Mouse (Mus musculus): ENCODE data around the gene Mrgprx1. TPM values are rescaled to one million over a fixed set of nuclear protein-coding genes. Genes with fewer than 3 reads are reported as not detected.

The Mrgprx1 gene
- polyA plus RNA-seq (2015; fragmentation: Nextera tagmentation; extraction: Ambion mirVana) = not detected in 2 replicates

DNA sequence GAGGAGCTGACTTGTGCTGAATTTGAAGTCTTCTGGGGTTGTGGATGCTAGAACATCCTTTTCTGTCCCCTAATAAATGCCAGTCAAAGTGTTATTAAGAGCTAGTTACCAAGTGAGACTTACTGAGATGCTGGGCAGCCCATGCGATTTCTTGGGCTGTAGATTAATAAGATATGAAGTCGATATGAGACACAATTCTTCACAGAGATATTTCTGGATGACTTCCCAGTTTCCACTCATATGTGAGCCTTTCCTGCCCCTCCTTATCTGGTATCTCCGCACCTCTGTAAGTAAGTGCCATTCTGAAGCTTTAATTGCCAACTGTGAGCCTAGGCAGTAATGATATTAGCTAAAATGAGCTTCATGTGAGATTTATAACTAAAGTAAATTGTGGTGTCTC lies at the start of gene Mrgprx1:
Mrgprx1 (minus strand) TSS at position 101 of the 400 bp plus-strand sequence.
- Histone ChIP-seq H3K36me3 (ENCODE audit: control insufficient read depth, insufficient read depth, low read length) (no peaks in the 10 kb centered on the region), H3K4me2 (ENCODE audit: low read depth, low read length) (no peak within 1 kb of the TSS), H3K27ac (ENCODE audit: low read length) (no peak within 1 kb of the TSS), H3K4me3 (replicated peaks; ENCODE audit: low read length) (no peak within 1 kb of the TSS), H3K9ac (ENCODE audit: low read length) (no peak within 1 kb of the TSS), H3K9me3 (replicated peaks; ENCODE audit: control insufficient read depth, low read length) (no peaks in the 10 kb centered on the region), H3K4me1 (ENCODE audit: control insufficient read depth, insufficient read depth, low read length) (no peaks in the 10 kb centered on the region), H3K27me3 (ENCODE audit: control insufficient read depth, insufficient read depth, low read length) (no peaks in the 10 kb centered on the region)
- ATAC-seq (ENCODE audit: insufficient read depth, low FRiP score) = no peak
- WGBS = 78% methylated on average over 3 of the region's 3 CpGs

DNA sequence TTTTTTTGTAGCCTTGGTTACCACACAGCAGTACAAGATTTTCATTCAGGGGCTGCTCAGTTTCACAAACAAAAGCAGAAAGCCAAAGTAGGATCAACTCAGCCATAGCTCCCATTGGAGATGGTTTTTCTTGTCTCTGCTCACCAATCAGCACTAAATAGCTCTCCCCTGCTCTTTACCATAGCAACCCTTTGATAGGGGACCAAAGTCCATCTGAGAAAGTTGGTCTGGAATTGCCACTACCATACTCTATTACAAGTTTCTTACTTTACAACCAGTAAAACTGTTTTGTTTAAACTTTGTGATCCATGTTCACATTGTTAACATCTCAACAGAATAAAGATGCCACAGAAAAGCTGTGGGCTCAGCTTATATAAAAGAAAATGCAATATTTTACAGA lies 48.1 kb upstream of the Mrgprx1 start:
- no peak for ATAC-seq (ENCODE audit: insufficient read depth, low FRiP score)
- H3K27me3 ChIP-seq (ENCODE audit: control insufficient read depth, insufficient read depth, low read length) = no peaks in the 10 kb centered on the region
- H3K4me3 ChIP-seq (replicated peaks; ENCODE audit: low read length) = no peak overlapping the region
- no peaks in the 10 kb centered on the region for H3K36me3 ChIP-seq (ENCODE audit: control insufficient read depth, insufficient read depth, low read length)
- no peak overlapping the region for H3K4me2 ChIP-seq (ENCODE audit: low read depth, low read length)
- no peaks in the 10 kb centered on the region for H3K9me3 ChIP-seq (replicated peaks; ENCODE audit: control insufficient read depth, low read length)
- no peaks in the 10 kb centered on the region for H3K4me1 ChIP-seq (ENCODE audit: control insufficient read depth, insufficient read depth, low read length)
- H3K27ac ChIP-seq (ENCODE audit: low read length) = no peak overlapping the region
- H3K9ac ChIP-seq (ENCODE audit: low read length) = no peak overlapping the region

DNA sequence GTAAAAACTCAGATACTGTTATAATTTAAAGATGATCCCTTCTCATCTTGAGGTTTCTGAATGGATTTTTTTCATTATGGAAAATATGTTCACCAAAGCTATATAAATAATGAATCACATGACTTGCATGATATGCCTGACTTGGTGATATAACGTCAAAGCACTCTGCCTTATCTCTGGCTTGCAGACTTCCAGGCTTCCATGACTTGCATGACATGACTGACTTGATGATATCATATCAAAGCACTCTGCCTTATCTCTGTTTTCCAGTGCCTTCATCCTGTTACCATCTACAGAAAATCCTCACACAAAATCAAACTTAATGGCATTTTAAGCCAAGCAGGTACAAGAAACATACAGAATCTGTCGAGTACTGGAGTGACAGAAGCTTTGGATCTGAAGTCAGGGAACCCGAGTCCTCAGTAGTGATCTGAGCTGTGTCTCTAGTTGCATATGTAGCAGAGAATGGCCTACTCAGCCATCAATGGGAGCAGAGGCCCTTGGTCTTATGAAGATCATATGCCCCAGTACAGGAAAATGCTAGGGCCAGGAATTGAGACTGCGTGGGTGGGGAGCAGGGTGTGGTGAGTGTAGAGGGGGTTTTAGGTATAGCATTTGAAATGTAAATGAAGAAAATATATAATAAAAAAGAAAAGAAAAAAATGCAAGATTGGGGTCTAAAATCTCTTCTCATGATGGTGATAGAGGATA lies 19.2 kb upstream of the Mrgprx1 start:
- no peak for ATAC-seq (ENCODE audit: insufficient read depth, low FRiP score)
- no peaks in the 10 kb centered on the region for H3K27me3 ChIP-seq (ENCODE audit: control insufficient read depth, insufficient read depth, low read length)
- no peak overlapping the region for H3K27ac ChIP-seq (ENCODE audit: low read length)
- H3K4me2 ChIP-seq (ENCODE audit: low read depth, low read length) = no peak overlapping the region
- H3K36me3 ChIP-seq (ENCODE audit: control insufficient read depth, insufficient read depth, low read length) = no peaks in the 10 kb centered on the region
- H3K9ac ChIP-seq (ENCODE audit: low read length) = no peak overlapping the region
- 65% methylated on average over 4 of the region's 4 CpGs for WGBS
- no peaks in the 10 kb centered on the region for H3K9me3 ChIP-seq (replicated peaks; ENCODE audit: control insufficient read depth, low read length)
- no peak overlapping the region for H3K4me3 ChIP-seq (replicated peaks; ENCODE audit: low read length)
- H3K4me1 ChIP-seq (ENCODE audit: control insufficient read depth, insufficient read depth, low read length) = no peaks in the 10 kb centered on the region

DNA sequence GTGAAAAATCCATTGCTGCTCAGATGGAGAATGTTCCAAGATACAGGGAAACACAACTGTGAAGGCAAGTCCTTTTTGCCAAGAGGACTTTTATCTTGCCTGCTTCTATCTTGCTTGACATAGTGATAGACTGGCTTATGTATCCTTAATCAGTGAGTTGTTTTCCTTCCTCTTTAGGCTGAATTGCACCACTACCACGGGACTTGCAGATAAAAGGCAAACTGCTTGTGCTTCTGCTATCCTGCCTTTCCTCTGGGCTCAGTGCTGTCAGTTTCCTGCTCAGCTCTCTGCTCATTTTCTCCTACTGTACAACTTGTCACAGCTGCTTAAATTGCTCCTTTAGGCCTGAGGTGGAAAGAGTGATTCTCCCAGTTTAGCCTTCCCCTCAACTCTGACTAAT lies 16.6 kb upstream of the Mrgprx1 start:
- Histone ChIP-seq H3K9ac (ENCODE audit: low read length) (no peak overlapping the region), H3K27me3 (ENCODE audit: control insufficient read depth, insufficient read depth, low read length) (no peaks in the 10 kb centered on the region), H3K27ac (ENCODE audit: low read length) (no peak overlapping the region), H3K4me3 (replicated peaks; ENCODE audit: low read length) (no peak overlapping the region), H3K4me1 (ENCODE audit: control insufficient read depth, insufficient read depth, low read length) (no peaks in the 10 kb centered on the region), H3K4me2 (ENCODE audit: low read depth, low read length) (no peak overlapping the region), H3K9me3 (replicated peaks; ENCODE audit: control insufficient read depth, low read length) (no peaks in the 10 kb centered on the region), H3K36me3 (ENCODE audit: control insufficient read depth, insufficient read depth, low read length) (no peaks in the 10 kb centered on the region)
- no peak for ATAC-seq (ENCODE audit: insufficient read depth, low FRiP score)
- 29% methylated on average over 1 of the region's 1 CpGs for WGBS

DNA sequence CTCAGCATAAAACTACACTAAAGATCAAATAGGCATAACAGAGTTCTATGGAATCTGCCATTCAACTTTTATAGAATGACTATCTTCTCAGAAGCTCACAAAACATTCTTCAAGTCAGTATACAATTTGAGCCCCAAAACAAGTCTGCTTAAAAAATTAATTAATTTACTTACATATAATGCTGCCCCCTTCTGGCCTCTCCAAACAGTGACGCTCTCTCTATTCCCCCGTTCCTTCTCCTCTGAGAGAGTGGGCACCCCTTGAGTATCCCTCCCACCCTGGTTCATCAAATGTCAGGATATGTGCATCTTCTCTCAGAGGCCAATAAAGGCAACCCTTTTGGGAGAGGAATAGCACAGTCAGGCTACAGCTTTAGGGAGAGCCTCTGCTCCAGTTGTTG lies 9.5 kb downstream of the Mrgprx1 start:
- H3K4me2 ChIP-seq (ENCODE audit: low read depth, low read length) = no peak overlapping the region
- H3K27ac ChIP-seq (ENCODE audit: low read length) = no peak overlapping the region
- no peaks in the 10 kb centered on the region for H3K4me1 ChIP-seq (ENCODE audit: control insufficient read depth, insufficient read depth, low read length)
- WGBS = 55% methylated on average over 2 of the region's 2 CpGs
- ATAC-seq (ENCODE audit: insufficient read depth, low FRiP score) = no peak
- no peaks in the 10 kb centered on the region for H3K27me3 ChIP-seq (ENCODE audit: control insufficient read depth, insufficient read depth, low read length)
- H3K36me3 ChIP-seq (ENCODE audit: control insufficient read depth, insufficient read depth, low read length) = no peaks in the 10 kb centered on the region
- no peaks in the 10 kb centered on the region for H3K9me3 ChIP-seq (replicated peaks; ENCODE audit: control insufficient read depth, low read length)
- no peak overlapping the region for H3K4me3 ChIP-seq (replicated peaks; ENCODE audit: low read length)
- H3K9ac ChIP-seq (ENCODE audit: low read length) = no peak overlapping the region

DNA sequence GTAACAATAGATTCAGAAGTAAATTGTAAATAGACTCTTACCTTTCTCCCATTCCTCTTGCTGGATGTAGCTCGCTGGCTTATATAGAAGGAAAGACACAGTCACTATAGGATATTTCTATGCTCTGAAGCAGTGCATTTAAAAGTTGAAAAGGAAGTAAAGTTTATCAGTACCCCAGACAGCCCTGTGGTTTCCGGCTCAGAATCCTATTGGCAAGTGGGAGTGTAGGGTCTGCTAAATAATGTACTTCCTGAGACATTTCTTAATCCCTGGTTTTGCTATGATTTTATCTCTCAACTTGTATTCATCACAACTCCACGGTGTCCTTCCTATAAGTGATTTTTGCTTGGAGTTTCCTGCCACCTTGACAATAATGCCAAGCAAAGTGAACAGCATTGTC lies 31.7 kb downstream of the Mrgprx1 start:
- no peaks in the 10 kb centered on the region for H3K9me3 ChIP-seq (replicated peaks; ENCODE audit: control insufficient read depth, low read length)
- no peaks in the 10 kb centered on the region for H3K27me3 ChIP-seq (ENCODE audit: control insufficient read depth, insufficient read depth, low read length)
- H3K4me2 ChIP-seq (ENCODE audit: low read depth, low read length) = no peak overlapping the region
- 74% methylated on average over 3 of the region's 3 CpGs for WGBS
- no peak for ATAC-seq (ENCODE audit: insufficient read depth, low FRiP score)
- H3K9ac ChIP-seq (ENCODE audit: low read length) = no peak overlapping the region
- no peaks in the 10 kb centered on the region for H3K36me3 ChIP-seq (ENCODE audit: control insufficient read depth, insufficient read depth, low read length)
- no peak overlapping the region for H3K4me3 ChIP-seq (replicated peaks; ENCODE audit: low read length)
- no peak overlapping the region for H3K27ac ChIP-seq (ENCODE audit: low read length)
- no peaks in the 10 kb centered on the region for H3K4me1 ChIP-seq (ENCODE audit: control insufficient read depth, insufficient read depth, low read length)

DNA sequence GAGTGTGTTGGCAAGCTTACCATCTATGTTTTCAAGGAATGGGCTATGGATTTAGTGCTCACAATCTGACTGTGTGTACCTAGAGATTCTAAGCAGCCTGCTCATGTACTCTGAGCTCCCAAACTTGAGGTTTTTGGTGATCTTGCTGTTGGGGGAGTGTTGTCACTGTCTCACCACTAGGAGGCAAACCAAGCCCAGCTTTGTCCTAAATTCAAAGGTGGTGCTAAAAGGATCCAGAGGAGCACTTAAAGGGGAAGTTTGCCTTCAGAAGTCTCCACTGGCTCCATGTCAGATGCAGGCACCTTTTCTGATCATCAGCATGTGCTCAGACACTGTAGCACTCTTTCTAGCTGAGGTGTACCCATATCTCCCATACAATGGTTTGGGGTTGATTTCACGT lies 40.6 kb downstream of the Mrgprx1 start:
- Histone ChIP-seq H3K9ac (ENCODE audit: low read length) (no peak overlapping the region), H3K4me3 (replicated peaks; ENCODE audit: low read length) (no peak overlapping the region), H3K27ac (ENCODE audit: low read length) (no peak overlapping the region), H3K4me2 (ENCODE audit: low read depth, low read length) (no peak overlapping the region), H3K36me3 (ENCODE audit: control insufficient read depth, insufficient read depth, low read length) (no peaks in the 10 kb centered on the region), H3K27me3 (ENCODE audit: control insufficient read depth, insufficient read depth, low read length) (no peaks in the 10 kb centered on the region), H3K4me1 (ENCODE audit: control insufficient read depth, insufficient read depth, low read length) (no peaks in the 10 kb centered on the region), H3K9me3 (replicated peaks; ENCODE audit: control insufficient read depth, low read length) (no peaks in the 10 kb centered on the region)
- 57% methylated on average over 1 of the region's 1 CpGs for WGBS
- no peak for ATAC-seq (ENCODE audit: insufficient read depth, low FRiP score)

DNA sequence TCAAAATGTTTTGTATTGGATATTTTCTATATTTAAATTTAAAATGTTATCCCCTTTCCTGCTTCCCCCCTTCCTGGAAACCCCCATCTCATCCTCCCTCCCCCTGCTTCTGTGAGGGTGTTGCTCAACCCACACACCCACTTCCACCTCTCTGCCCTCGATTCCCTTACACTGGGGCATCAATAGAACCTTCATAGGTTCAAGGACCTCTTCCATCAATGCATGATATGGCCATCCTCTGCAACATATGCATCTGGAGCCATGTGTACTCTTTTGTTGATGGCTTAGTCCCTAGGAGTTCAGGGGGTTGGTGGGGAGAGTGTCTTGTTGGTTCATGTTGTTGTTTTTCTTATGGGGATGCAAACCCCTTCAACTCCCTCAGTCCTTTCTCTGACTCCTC lies 45.4 kb downstream of the Mrgprx1 start, which contains the start of gene Mrgpra4:
Mrgpra4 (minus strand) TSS at position 101 of the 400 bp plus-strand sequence.
- Histone ChIP-seq H3K27ac (ENCODE audit: low read length) (no peak within 1 kb of the TSS), H3K9me3 (replicated peaks; ENCODE audit: control insufficient read depth, low read length) (no peaks in the 10 kb centered on the region), H3K36me3 (ENCODE audit: control insufficient read depth, insufficient read depth, low read length) (no peaks in the 10 kb centered on the region), H3K4me3 (replicated peaks; ENCODE audit: low read length) (no peak within 1 kb of the TSS), H3K4me1 (ENCODE audit: control insufficient read depth, insufficient read depth, low read length) (no peaks in the 10 kb centered on the region), H3K4me2 (ENCODE audit: low read depth, low read length) (no peak within 1 kb of the TSS), H3K27me3 (ENCODE audit: control insufficient read depth, insufficient read depth, low read length) (no peaks in the 10 kb centered on the region), H3K9ac (ENCODE audit: low read length) (no peak within 1 kb of the TSS)
- WGBS = 59% methylated on average over 1 of the region's 1 CpGs
- no peak for ATAC-seq (ENCODE audit: insufficient read depth, low FRiP score)

Measured in stomach, embryonic 16.5 days (tissue).